Mouse (Mus musculus): ENCODE measurements at regions not wholly inside any gene's neighbourhood (a gene's known extent, or its start where the extent isn't known, plus 50 kb on each side); places are given as distances from the start of the nearest gene placed in this dataset.

DNA sequence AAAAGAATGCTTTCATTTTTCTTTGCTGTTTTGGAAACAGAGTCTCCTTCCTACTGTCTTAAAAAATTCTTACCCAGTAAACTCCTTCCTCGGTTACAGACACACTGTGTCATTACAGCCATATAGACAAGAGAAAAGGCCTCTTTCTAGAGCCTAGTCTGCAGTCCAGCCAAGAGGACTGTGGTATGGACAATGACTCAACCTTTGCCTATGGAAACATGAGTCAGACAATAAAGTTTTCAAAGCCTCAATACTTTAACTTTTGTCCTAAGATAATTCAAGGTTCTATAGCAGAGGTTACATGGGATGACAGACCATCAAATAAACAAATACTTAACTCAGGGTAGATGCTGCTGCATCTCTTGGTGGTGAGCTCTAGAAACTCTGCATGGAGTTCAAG lies 339.4 kb upstream of the Sox9 start:
- 83% methylated on average over 1 of the region's 1 CpGs for WGBS
- Histone ChIP-seq H3K4me1 (replicated peaks) (no peaks in the 10 kb centered on the region), H3K27ac (ENCODE audit: poor library complexity, severe bottlenecking) (no peak overlapping the region), H3K9me3 (replicated peaks) (no peaks in the 10 kb centered on the region), H3K27me3 (replicated peaks) (no peaks in the 10 kb centered on the region), H3K9ac (no peak overlapping the region), H3K36me3 (no peaks in the 10 kb centered on the region), H3K4me2 (no peak overlapping the region), H3K4me3 (no peak overlapping the region)
- no peak for ATAC-seq (ENCODE audit: insufficient number of reproducible peaks, low FRiP score)

- 75% methylated on average over 4 of the region's 4 CpGs for WGBS
- Histone ChIP-seq H3K4me2 (no peak overlapping the region), H3K4me3 (no peak overlapping the region), H3K9ac (no peak overlapping the region), H3K9me3 (replicated peaks) (no peaks in the 10 kb centered on the region), H3K4me1 (replicated peaks) (no peaks in the 10 kb centered on the region), H3K36me3 (no peaks in the 10 kb centered on the region), H3K27me3 (replicated peaks) (no peaks in the 10 kb centered on the region), H3K27ac (ENCODE audit: poor library complexity, severe bottlenecking) (no peak overlapping the region)
- no peak for ATAC-seq (ENCODE audit: insufficient number of reproducible peaks, low FRiP score)
Measured at GRCm38 (mm10) chr11:112443890-112444289, 338.1 kb upstream of the Sox9 start.

DNA sequence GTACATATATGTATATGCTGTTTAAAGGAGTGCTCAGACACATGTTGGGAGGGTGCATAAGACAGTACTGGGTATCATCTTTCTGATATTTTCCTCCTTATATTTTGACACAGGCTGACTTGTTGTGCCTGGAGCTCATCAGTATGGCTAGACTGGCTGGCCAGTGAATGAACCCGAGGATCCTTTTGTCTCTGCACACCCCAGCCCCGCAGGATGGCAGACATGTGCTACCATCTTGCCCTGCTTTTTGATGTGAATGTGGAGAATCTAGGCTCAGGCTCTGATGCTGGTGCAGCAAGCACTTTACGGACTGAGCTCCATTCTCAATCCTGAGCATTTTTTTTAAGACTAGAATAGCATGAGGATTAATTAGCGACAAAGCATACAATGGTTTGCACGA lies 332.4 kb upstream of the Sox9 start:
- Histone ChIP-seq H3K4me3 (no peak overlapping the region), H3K9ac (no peak overlapping the region), H3K4me1 (replicated peaks) (no peaks in the 10 kb centered on the region), H3K9me3 (replicated peaks) (no peaks in the 10 kb centered on the region), H3K36me3 (no peaks in the 10 kb centered on the region), H3K27me3 (replicated peaks) (no peaks in the 10 kb centered on the region), H3K4me2 (no peak overlapping the region), H3K27ac (ENCODE audit: poor library complexity, severe bottlenecking) (no peak overlapping the region)
- ATAC-seq (ENCODE audit: insufficient number of reproducible peaks, low FRiP score) = no peak
- 66% methylated on average over 5 of the region's 5 CpGs for WGBS

DNA sequence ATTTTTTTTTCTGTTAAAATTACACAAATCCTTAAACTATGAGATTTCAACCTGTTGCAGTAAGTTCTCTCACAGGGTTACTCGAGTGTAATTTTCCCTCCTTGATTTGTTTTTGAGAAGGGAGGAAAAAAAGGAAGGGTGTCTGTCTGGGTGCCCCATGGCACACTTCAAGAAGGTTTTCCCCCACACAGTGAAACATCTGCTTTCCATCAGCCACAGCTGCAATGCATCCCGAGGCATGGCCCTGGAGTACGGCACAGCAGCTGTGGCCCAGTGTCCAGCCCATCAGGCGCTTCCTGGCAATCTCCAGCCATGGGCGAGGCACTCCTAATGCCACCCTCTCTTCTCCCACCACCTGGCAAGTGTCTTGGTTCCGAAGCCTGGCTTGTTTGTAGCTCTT lies 331.8 kb upstream of the Sox9 start:
- Histone ChIP-seq H3K4me1 (replicated peaks) (no peaks in the 10 kb centered on the region), H3K4me2 (no peak overlapping the region), H3K9me3 (replicated peaks) (no peaks in the 10 kb centered on the region)

DNA sequence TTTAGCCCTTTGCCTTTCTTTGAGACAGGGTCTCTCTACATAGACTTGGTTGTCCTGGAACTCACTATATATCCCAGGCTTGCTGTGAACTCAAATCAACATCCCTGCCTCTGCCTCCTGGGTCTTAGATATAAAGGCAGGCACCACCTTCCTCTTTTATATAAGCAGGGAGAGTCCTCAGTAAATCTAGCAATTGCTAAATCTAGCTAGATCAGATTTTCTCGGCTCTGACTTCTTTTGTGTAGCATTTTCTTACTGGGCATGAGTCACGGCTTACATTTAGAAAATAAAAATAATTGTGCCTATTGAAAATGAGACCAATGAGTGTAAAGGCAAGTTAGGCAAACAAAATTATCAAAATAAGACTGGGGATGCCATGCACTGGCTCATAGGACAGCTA lies 323.9 kb upstream of the Sox9 start:
- ATAC-seq (ENCODE audit: insufficient number of reproducible peaks, low FRiP score) = no peak
- H3K9me3 ChIP-seq (replicated peaks) = no peaks in the 10 kb centered on the region
- 83% methylated on average over 2 of the region's 2 CpGs for WGBS

More for the DNA sequence above, 331.8 kb upstream of the Sox9 start:
- 47% methylated on average over 6 of the region's 6 CpGs for WGBS
- H3K27me3 ChIP-seq (replicated peaks) = no peaks in the 10 kb centered on the region
- no peak overlapping the region for H3K4me3 ChIP-seq
- no peak overlapping the region for H3K27ac ChIP-seq (ENCODE audit: poor library complexity, severe bottlenecking)
- H3K36me3 ChIP-seq = no peaks in the 10 kb centered on the region
- no peak for ATAC-seq (ENCODE audit: insufficient number of reproducible peaks, low FRiP score)
- H3K9ac ChIP-seq = no peak overlapping the region

GRCm38 (mm10) chr11:112463121-112463520 lies 318.9 kb upstream of the Sox9 start:
- ATAC-seq (ENCODE audit: insufficient number of reproducible peaks, low FRiP score) = no peak
- H3K4me1 ChIP-seq (replicated peaks) = no peaks in the 10 kb centered on the region
- H3K4me2 ChIP-seq = no peak overlapping the region
- no peaks in the 10 kb centered on the region for H3K9me3 ChIP-seq (replicated peaks)
- no peak overlapping the region for H3K9ac ChIP-seq
- no peak overlapping the region for H3K27ac ChIP-seq (ENCODE audit: poor library complexity, severe bottlenecking)
- 83% methylated on average over 1 of the region's 1 CpGs for WGBS
- H3K36me3 ChIP-seq = no peaks in the 10 kb centered on the region
- no peak overlapping the region for H3K4me3 ChIP-seq
- H3K27me3 ChIP-seq (replicated peaks) = no peaks in the 10 kb centered on the region

More for the DNA sequence above, 323.9 kb upstream of the Sox9 start:
- no peak overlapping the region for H3K9ac ChIP-seq
- H3K4me1 ChIP-seq (replicated peaks) = no peaks in the 10 kb centered on the region
- H3K4me2 ChIP-seq = no peak overlapping the region
- H3K27ac ChIP-seq (ENCODE audit: poor library complexity, severe bottlenecking) = no peak overlapping the region
- H3K27me3 ChIP-seq (replicated peaks) = no peaks in the 10 kb centered on the region
- H3K4me3 ChIP-seq = no peak overlapping the region
- no peaks in the 10 kb centered on the region for H3K36me3 ChIP-seq

DNA sequence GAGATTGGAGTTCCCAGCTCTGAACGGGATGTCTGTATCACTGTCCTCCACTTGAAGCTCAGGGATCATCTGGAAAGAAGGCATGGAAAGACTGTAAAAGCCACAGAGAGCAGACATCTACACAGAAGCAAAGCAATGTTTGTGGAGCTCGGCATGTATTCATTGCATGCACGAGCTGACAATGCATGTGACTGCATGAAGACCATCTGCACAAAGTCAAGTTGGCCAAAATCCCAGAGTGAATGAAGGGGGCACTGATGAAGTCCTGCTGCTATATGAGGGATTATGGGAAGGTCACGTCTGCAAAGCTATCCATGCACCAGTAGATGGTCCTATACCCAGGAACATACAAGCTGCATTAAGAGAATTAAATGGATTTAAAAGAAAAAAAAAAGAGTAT lies 317.6 kb upstream of the Sox9 start:
- ATAC-seq (ENCODE audit: insufficient number of reproducible peaks, low FRiP score) = no peak
- no peaks in the 10 kb centered on the region for H3K4me1 ChIP-seq (replicated peaks)
- H3K36me3 ChIP-seq = no peaks in the 10 kb centered on the region
- no peak overlapping the region for H3K27ac ChIP-seq (ENCODE audit: poor library complexity, severe bottlenecking)
- H3K9me3 ChIP-seq (replicated peaks) = no peaks in the 10 kb centered on the region
- H3K27me3 ChIP-seq (replicated peaks) = no peaks in the 10 kb centered on the region
- no peak overlapping the region for H3K4me3 ChIP-seq
- no peak overlapping the region for H3K9ac ChIP-seq
- 71% methylated on average over 4 of the region's 4 CpGs for WGBS
- no peak overlapping the region for H3K4me2 ChIP-seq

GRCm38 (mm10) chr11:112470336-112470735 lies 311.7 kb upstream of the Sox9 start:
- H3K9ac ChIP-seq = no peak overlapping the region
- no peak for ATAC-seq (ENCODE audit: insufficient number of reproducible peaks, low FRiP score)
- H3K4me1 ChIP-seq (replicated peaks) = no peaks in the 10 kb centered on the region
- no peak overlapping the region for H3K4me3 ChIP-seq
- WGBS = 59% methylated on average over 3 of the region's 3 CpGs
- no peaks in the 10 kb centered on the region for H3K27me3 ChIP-seq (replicated peaks)
- no peaks in the 10 kb centered on the region for H3K9me3 ChIP-seq (replicated peaks)
- H3K27ac ChIP-seq (ENCODE audit: poor library complexity, severe bottlenecking) = no peak overlapping the region
- H3K4me2 ChIP-seq = no peak overlapping the region
- no peaks in the 10 kb centered on the region for H3K36me3 ChIP-seq

GRCm38 (mm10) chr11:112473237-112473636 lies 308.8 kb upstream of the Sox9 start:
- Histone ChIP-seq H3K9me3 (replicated peaks) (no peaks in the 10 kb centered on the region), H3K4me1 (replicated peaks) (no peaks in the 10 kb centered on the region), H3K9ac (no peak overlapping the region), H3K27ac (ENCODE audit: poor library complexity, severe bottlenecking) (no peak overlapping the region), H3K4me3 (no peak overlapping the region), H3K36me3 (no peaks in the 10 kb centered on the region), H3K27me3 (replicated peaks) (no peaks in the 10 kb centered on the region), H3K4me2 (no peak overlapping the region)
- 80% methylated on average over 7 of the region's 7 CpGs for WGBS
- ATAC-seq (ENCODE audit: insufficient number of reproducible peaks, low FRiP score) = no peak

DNA sequence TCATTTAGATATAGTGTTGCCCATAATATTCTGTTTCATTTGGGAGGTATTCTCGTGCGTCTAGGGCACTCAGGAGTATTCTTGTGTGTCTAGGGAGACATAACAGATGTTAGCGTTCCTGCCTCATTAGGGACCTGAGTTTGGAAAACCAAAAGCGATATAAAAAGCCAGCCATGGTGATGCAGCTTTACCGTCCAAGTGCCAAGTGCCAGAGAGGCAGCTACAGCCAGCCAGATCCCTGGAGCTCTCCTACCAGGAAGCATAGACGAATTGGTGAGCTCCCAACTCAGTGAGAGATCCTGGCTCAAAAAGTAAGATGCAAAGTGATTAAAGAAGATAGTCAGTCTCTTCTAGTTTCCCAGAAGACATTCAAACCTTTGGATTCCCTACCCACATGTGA lies 308.3 kb upstream of the Sox9 start:
- no peaks in the 10 kb centered on the region for H3K9me3 ChIP-seq (replicated peaks)
- H3K36me3 ChIP-seq = no peaks in the 10 kb centered on the region
- no peaks in the 10 kb centered on the region for H3K27me3 ChIP-seq (replicated peaks)
- no peak overlapping the region for H3K27ac ChIP-seq (ENCODE audit: poor library complexity, severe bottlenecking)
- no peak overlapping the region for H3K4me2 ChIP-seq
- no peak for ATAC-seq (ENCODE audit: insufficient number of reproducible peaks, low FRiP score)
- H3K4me1 ChIP-seq (replicated peaks) = no peaks in the 10 kb centered on the region
- no peak overlapping the region for H3K9ac ChIP-seq
- 82% methylated on average over 6 of the region's 6 CpGs for WGBS
- H3K4me3 ChIP-seq = no peak overlapping the region

DNA sequence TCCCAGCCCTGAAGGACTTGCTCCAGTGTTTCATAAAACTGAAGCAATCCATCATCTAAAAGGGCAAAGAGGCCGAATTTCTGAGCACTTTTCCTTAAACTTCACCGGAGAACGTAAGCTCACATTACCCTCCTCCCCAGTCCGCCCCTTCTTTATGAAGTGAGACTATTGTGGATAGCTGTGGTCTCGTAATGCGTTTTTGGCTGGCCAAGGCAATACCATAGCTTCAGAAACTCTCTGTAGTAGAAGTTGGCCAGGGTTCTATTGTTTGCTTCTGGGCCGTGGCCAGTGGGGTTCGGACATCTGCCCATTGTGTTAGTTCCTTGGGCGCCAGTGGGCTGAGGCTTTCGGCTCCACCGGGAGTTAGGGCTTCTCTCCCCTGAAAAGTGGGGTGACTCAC lies 301.7 kb upstream of the Sox9 start:
- H3K4me3 ChIP-seq = no peak overlapping the region
- H3K27me3 ChIP-seq (replicated peaks) = no peaks in the 10 kb centered on the region
- no peak overlapping the region for H3K27ac ChIP-seq (ENCODE audit: poor library complexity, severe bottlenecking)
- H3K36me3 ChIP-seq = no peaks in the 10 kb centered on the region
- H3K4me1 ChIP-seq (replicated peaks) = no peaks in the 10 kb centered on the region
- H3K9ac ChIP-seq = no peak overlapping the region
- no peaks in the 10 kb centered on the region for H3K9me3 ChIP-seq (replicated peaks)
- 79% methylated on average over 11 of the region's 11 CpGs for WGBS
- ATAC-seq (ENCODE audit: insufficient number of reproducible peaks, low FRiP score) = no peak
- no peak overlapping the region for H3K4me2 ChIP-seq

DNA sequence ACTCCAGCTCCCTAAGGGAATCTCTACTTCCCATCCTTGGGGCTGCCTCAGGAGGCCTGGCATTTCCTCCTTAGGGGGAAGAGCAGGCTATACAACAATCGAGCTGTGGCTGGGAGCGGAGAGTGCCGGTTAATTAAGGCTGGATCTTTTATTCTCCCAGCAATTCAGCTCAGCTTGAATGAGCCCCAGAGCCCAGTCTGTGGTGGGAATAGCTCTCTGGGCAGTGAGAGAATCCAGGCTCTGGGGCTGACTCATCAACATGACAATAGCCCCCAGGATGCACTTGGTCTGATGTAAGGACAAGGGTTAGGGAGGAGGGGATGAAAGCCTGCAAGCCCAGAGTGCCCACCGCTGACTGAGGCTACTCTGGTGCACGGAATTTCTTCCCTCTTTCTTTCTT lies 280.2 kb upstream of the Sox9 start:
- H3K36me3 ChIP-seq = no peaks in the 10 kb centered on the region
- H3K4me2 ChIP-seq = no peak overlapping the region
- H3K4me1 ChIP-seq (replicated peaks) = no peaks in the 10 kb centered on the region
- no peak overlapping the region for H3K4me3 ChIP-seq
- no peak overlapping the region for H3K27ac ChIP-seq (ENCODE audit: poor library complexity, severe bottlenecking)
- no peak overlapping the region for H3K9ac ChIP-seq
- no peak for ATAC-seq (ENCODE audit: insufficient number of reproducible peaks, low FRiP score)
- no peaks in the 10 kb centered on the region for H3K27me3 ChIP-seq (replicated peaks)
- H3K9me3 ChIP-seq (replicated peaks) = no peaks in the 10 kb centered on the region
- 13% methylated on average over 5 of the region's 5 CpGs for WGBS

Data from heart, embryonic 12.5 days (tissue).